Mouse (Mus musculus): ENCODE measurements around the gene Cnbp.

Gene Cnbp

GRCm38 (mm10) chr6:87850155-87850899, 579 bp downstream of the Cnbp start:
- no peak for DNase-seq (ENCODE audit: low spot score)

- DNase-seq (ENCODE audit: low spot score), result no peak
Observed at GRCm38 (mm10) chr6:87849780-87850154, 1.1 kb downstream of the Cnbp start.

- DNase-seq (ENCODE audit: low spot score), result no peak
Observed at GRCm38 (mm10) chr6:87846813-87847212, 4.1 kb downstream of the Cnbp start.

- DNase-seq (ENCODE audit: low spot score), result no peak
Observed at GRCm38 (mm10) chr6:87845031-87845695, 5.7 kb downstream of the Cnbp start.

GRCm38 (mm10) chr6:87842254-87842653, 8.7 kb downstream of the Cnbp start:
- no peak for DNase-seq (ENCODE audit: low spot score)

- no peak for DNase-seq (ENCODE audit: low spot score)
Observed at GRCm38 (mm10) chr6:87841635-87842034, 9.3 kb downstream of the Cnbp start.

- DNase-seq (ENCODE audit: low spot score), result no peak
Observed at GRCm38 (mm10) chr6:87839797-87840341, 11.0 kb downstream of the Cnbp start.

- peak; percentile 92 for DNase-seq (ENCODE audit: low spot score)
Observed at GRCm38 (mm10) chr6:87838551-87839197, 12.2 kb downstream of the Cnbp start, which contains the start of gene Isy1. TSS of gene Isy1 (minus strand) at chr6:87838798.

- no peak for DNase-seq (ENCODE audit: low spot score)
Observed at GRCm38 (mm10) chr6:87835695-87836094, 15.2 kb downstream of the Cnbp start, which contains the start of gene Gm45140. TSS of gene Gm45140 (minus strand) at chr6:87835795.

GRCm38 (mm10) chr6:87820366-87820765, 30.5 kb downstream of the Cnbp start:
- no peak for DNase-seq (ENCODE audit: low spot score)

- no peak for DNase-seq (ENCODE audit: low spot score)
Observed at GRCm38 (mm10) chr6:87814486-87814885, 36.4 kb downstream of the Cnbp start.

- no peak for DNase-seq (ENCODE audit: low spot score)
Observed at GRCm38 (mm10) chr6:87812656-87813055, 38.2 kb downstream of the Cnbp start.

GRCm38 (mm10) chr6:87811675-87812338, 39.1 kb downstream of the Cnbp start, which contains the start of gene Rab43:
TSS of gene Rab43 (minus strand) at chr6:87812164.
- DNase-seq (ENCODE audit: low spot score), result peak; percentile 91

- DNase-seq (ENCODE audit: low spot score), result peak; percentile 44
Observed at GRCm38 (mm10) chr6:87810713-87811669, 39.9 kb downstream of the Cnbp start.

- DNase-seq (ENCODE audit: low spot score), result no peak
Observed at GRCm38 (mm10) chr6:87810311-87810710, 40.6 kb downstream of the Cnbp start.

- no peak for DNase-seq (ENCODE audit: low spot score)
Observed at GRCm38 (mm10) chr6:87809651-87810161, 41.2 kb downstream of the Cnbp start.

- DNase-seq (ENCODE audit: low spot score), result no peak
Observed at GRCm38 (mm10) chr6:87809144-87809543, 41.8 kb downstream of the Cnbp start.

GRCm38 (mm10) chr6:87808521-87808920, 42.4 kb downstream of the Cnbp start:
- DNase-seq (ENCODE audit: low spot score), result no peak

- DNase-seq (ENCODE audit: low spot score), result no peak
Observed at GRCm38 (mm10) chr6:87807735-87808440, 43.0 kb downstream of the Cnbp start.

GRCm38 (mm10) chr6:87806857-87807256, 44.0 kb downstream of the Cnbp start:
- DNase-seq (ENCODE audit: low spot score), result no peak

Measured in ovary, adult 18-20 months (tissue).